Comparison of ENCODE assay signal across 27 mouse cellular contexts in genomic region chrX:163203446-163203845, GRCm38 (mm10).
"Had no signal": no experiment of that assay in that cellular context is flagged by ENCODE, and none has a peak within 500 bp of the region (broad histone marks: within the 10 kb centered on the region; RNA-seq: fewer than 3 reads in every experiment).

No protein-coding gene starts in this region.

- H3K4me1 ChIP-seq: heart, embryonic 13.5 days; heart, embryonic 15.5 days; hindbrain, embryonic 13.5 days; kidney, embryonic 15.5 days; limb, embryonic 10.5 days; limb, embryonic 12.5 days; liver, embryonic 13.5 days; liver, embryonic 15.5 days had no signal

- H3K9ac ChIP-seq: heart, embryonic 13.5 days; heart, embryonic 15.5 days; hindbrain, embryonic 13.5 days; kidney, embryonic 15.5 days; limb, embryonic 12.5 days; liver, embryonic 13.5 days; liver, embryonic 15.5 days had no signal

- ATAC-seq: hindbrain, embryonic 16.5 days; intestine, embryonic 16.5 days had no signal

- H3K27ac ChIP-seq: heart, adult 2 months; heart, embryonic 13.5 days; heart, embryonic 15.5 days; hindbrain, embryonic 13.5 days; kidney, embryonic 15.5 days; kidney, postnatal 0 days; limb, embryonic 10.5 days; limb, embryonic 12.5 days; liver, embryonic 13.5 days; liver, embryonic 15.5 days had no signal

- H3K9me3 ChIP-seq: heart, embryonic 13.5 days; heart, embryonic 15.5 days; hindbrain, embryonic 13.5 days; kidney, embryonic 15.5 days; limb, embryonic 10.5 days; limb, embryonic 12.5 days; liver, embryonic 13.5 days; liver, embryonic 15.5 days had no signal

- H3K4me2 ChIP-seq: heart, embryonic 11.5 days; heart, embryonic 13.5 days; heart, embryonic 15.5 days; hindbrain, embryonic 13.5 days; kidney, embryonic 15.5 days; limb, embryonic 12.5 days; liver, embryonic 11.5 days; liver, embryonic 13.5 days; liver, embryonic 15.5 days had no signal

- H3K36me3 ChIP-seq: heart, embryonic 13.5 days; heart, embryonic 15.5 days; hindbrain, embryonic 13.5 days; kidney, embryonic 15.5 days; limb, embryonic 10.5 days; limb, embryonic 12.5 days; liver, embryonic 13.5 days; liver, embryonic 15.5 days had no signal

- H3K27me3 ChIP-seq: heart, embryonic 13.5 days; heart, embryonic 15.5 days; liver, embryonic 13.5 days; liver, embryonic 15.5 days had no signal

- H3K4me3 ChIP-seq: heart, adult 2 months; heart, embryonic 13.5 days; heart, embryonic 15.5 days; hindbrain, embryonic 13.5 days; kidney, embryonic 15.5 days; limb, embryonic 10.5 days; limb, embryonic 12.5 days; liver, embryonic 13.5 days; liver, embryonic 15.5 days had no signal

- DNase-seq: gastrocnemius, postnatal 14 days; gastrocnemius, postnatal 36 days; heart, adult 11 months; heart, adult 2 months; heart, postnatal 14 days; heart, postnatal 36 days; kidney, adult 11 months; kidney, adult 2 months; kidney, adult 9 months; kidney, postnatal 14 days; kidney, postnatal 36 days; layer of hippocampus, adult 9-11 months; layer of hippocampus, postnatal 36 days; liver; liver, embryonic 13.5 days had no signal
